Mouse (Mus musculus) limb, embryonic 11.5 days (tissue): ENCODE measurements around the gene Gm3012. TPM values are rescaled to one million over a fixed set of nuclear protein-coding genes. Genes with fewer than 3 reads are reported as not detected.
"Not testable (repeated sequence)": the region's sequence is repeated elsewhere in the genome, so short reads cannot be mapped to it uniquely, and the experiment has no call there.

Experiments used
- ATAC-seq: fragments of 200-750 bp; cut with Nextera tagmentation; 2 replicates; pipeline ENCODE4 v1.8.0; 2017; ENCODE audit warnings: low read depth; ENCODE audit not compliant: insufficient number of reproducible peaks, low FRiP score, low TSS enrichment
- DNase-seq: peaks from one replicate; pipeline ENCODE4 v3.0.0-alpha.2; 2015; ENCODE audit warnings: low spot score
- H3K27ac ChIP-seq: fragments of 300-500 bp; sonication (generic); replicated peaks from 2 replicates; pipeline ENCODE4 v1.5.1; 2014; ENCODE audit warnings: low read depth, mild to moderate bottlenecking, low read length
- H3K27me3 ChIP-seq: fragments of 300-500 bp; sonication (generic); 2 replicates; pipeline ENCODE4 v1.6.1; 2014; ENCODE audit warnings: mild to moderate bottlenecking, low read length, mixed read lengths; ENCODE audit not compliant: control insufficient read depth, insufficient read depth
- H3K36me3 ChIP-seq: fragments of 300-500 bp; sonication (generic); 2 replicates; pipeline ENCODE4 v1.6.1; 2014; ENCODE audit warnings: mild to moderate bottlenecking, low read length, moderate library complexity, mixed read lengths; ENCODE audit not compliant: control insufficient read depth, insufficient read depth
- H3K4me1 ChIP-seq: fragments of 300-500 bp; sonication (generic); 2 replicates; pipeline ENCODE4 v1.6.1; 2014; ENCODE audit warnings: low read length, mixed read lengths; ENCODE audit not compliant: control insufficient read depth, insufficient read depth
- H3K4me2 ChIP-seq: fragments of 300-500 bp; sonication (generic); 2 replicates; pipeline ENCODE4 v1.6.1; 2014; ENCODE audit warnings: low read depth, mild to moderate bottlenecking, moderate library complexity; ENCODE audit not compliant: severe bottlenecking
- H3K4me3 ChIP-seq: fragments of 300-500 bp; sonication (generic); 2 replicates; pipeline ENCODE4 v1.5.1; 2014; ENCODE audit warnings: low read depth, low read length
- H3K9ac ChIP-seq: fragments of 300-500 bp; sonication (generic); 2 replicates; pipeline ENCODE4 v1.6.1; 2014; ENCODE audit warnings: mild to moderate bottlenecking, low read length
- H3K9me3 ChIP-seq: fragments of 300-500 bp; sonication (generic); 2 replicates; pipeline ENCODE4 v1.6.1; 2016; ENCODE audit warnings: low read length; ENCODE audit not compliant: control insufficient read depth
- WGBS: fragments of 180-500 bp; shearing (Covaris S2); extraction: QIAGEN DNeasy Blood & Tissue Kit; methylation state at CpG from one replicate; pipeline ENCODE4 v1.1.7; 2014; 5-methylcytosine and 5-hydroxymethylcytosine counted together
- polyA plus RNA-seq: library from polyadenylated mRNA; unstranded; fragments of >200 nt; fragmentation: Nextera tagmentation; extraction: Ambion mirVana; gene quantifications from 2 replicates; pipeline ENCODE4 v1.2.1, GENCODE M21; 2014

Gm3012 gene
- not detected in 2 replicates for polyA plus RNA-seq

GRCm38 (mm10) chr14:3634212-3634611 is at the start of gene Gm3012:
Gm3012 (plus strand) TSS chr14:3634512.
- not testable (repeated sequence) for H3K27ac ChIP-seq, H3K27me3 ChIP-seq, H3K4me2 ChIP-seq, H3K9me3 ChIP-seq, H3K9ac ChIP-seq, H3K4me3 ChIP-seq, H3K4me1 ChIP-seq, ATAC-seq, H3K36me3 ChIP-seq, DNase-seq
- no CpG with 5 or more reads among the region's 2 CpGs for WGBS

- WGBS: no CpG with 5 or more reads among the region's 32 CpGs
- ATAC-seq: not testable (repeated sequence)
These were observed 17.4 kb downstream of the Gm3012 start, which contains the start of gene Gm3020 for GRCm38 (mm10) chr14:3651730-3652129. Gm3020 (plus strand) TSS chr14:3652030.

GRCm38 (mm10) chr14:3688483-3688882 is 54.2 kb downstream of the Gm3012 start, which contains the start of gene Gm3043:
Gm3043 (plus strand) TSS chr14:3688783.
- not testable (repeated sequence) for H3K27ac ChIP-seq, H3K4me3 ChIP-seq, DNase-seq, ATAC-seq, H3K4me2 ChIP-seq, H3K27me3 ChIP-seq, H3K36me3 ChIP-seq, H3K4me1 ChIP-seq, H3K9me3 ChIP-seq, H3K9ac ChIP-seq
- no CpG with 5 or more reads among the region's 3 CpGs for WGBS

More at GRCm38 (mm10) chr14:3651730-3652129, 17.4 kb downstream of the Gm3012 start, which contains the start of gene Gm3020:
- H3K9ac ChIP-seq, DNase-seq, H3K4me3 ChIP-seq, H3K4me1 ChIP-seq, H3K4me2 ChIP-seq, H3K36me3 ChIP-seq, H3K9me3 ChIP-seq, H3K27me3 ChIP-seq, H3K27ac ChIP-seq: not testable (repeated sequence)

Other genes with a start within 250 kb of the Gm3012 start
- not detected in 2 replicates for gene Gm10413, start 239.4 kb upstream of the Gm3012 start, polyA plus RNA-seq
- gene Gm10409, start 221.9 kb upstream of the Gm3012 start, polyA plus RNA-seq: 0.93 and 1.2 TPM in 2 replicates
- gene Gm3005, start 206.4 kb upstream of the Gm3012 start, polyA plus RNA-seq: 0.65 and 0.83 TPM in 2 replicates
- not detected in 2 replicates for gene Gm10408, start 185.1 kb upstream of the Gm3012 start, polyA plus RNA-seq
- 0.93 and 1.2 TPM in 2 replicates for gene Gm3020, start 17.5 kb downstream of the Gm3012 start, polyA plus RNA-seq
- gene Gm3043, start 54.3 kb downstream of the Gm3012 start, polyA plus RNA-seq: not detected in 2 replicates
- gene Gm3002, start 175.6 kb downstream of the Gm3012 start, polyA plus RNA-seq: 0.29 and 0.44 TPM in 2 replicates
- not detected in 2 replicates for gene Gm3033, start 211.7 kb downstream of the Gm3012 start, polyA plus RNA-seq
- gene Gm2916, start 249.7 kb downstream of the Gm3012 start, polyA plus RNA-seq: 0.08 and 0.27 TPM in 2 replicates